Mouse (Mus musculus): ENCODE data around the gene Gm11992. TPM values are rescaled to one million over a fixed set of nuclear protein-coding genes. Genes with fewer than 3 reads are reported as not detected.

The Gm11992 gene
- polyA plus RNA-seq, 1 experiment, result 22.0 TPM

DNA sequence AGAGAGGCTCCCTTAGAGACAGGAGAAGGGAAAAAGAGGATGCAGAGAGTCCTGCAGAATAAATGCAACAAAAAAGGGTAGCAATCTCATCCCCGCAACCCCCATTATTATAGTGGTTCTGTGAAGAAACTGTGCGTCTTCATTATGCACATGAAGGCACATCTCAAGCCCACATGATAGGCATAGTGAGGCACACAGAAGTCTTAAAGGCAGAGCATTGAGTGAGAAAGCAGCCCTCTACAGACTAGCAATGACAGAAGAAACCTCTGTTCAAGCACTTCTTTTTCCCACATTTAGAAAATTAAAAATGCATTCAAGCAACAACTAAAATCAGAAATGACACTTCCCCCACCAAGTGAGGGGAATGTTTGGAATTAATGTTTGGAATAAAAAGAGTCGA is 28.1 kb downstream of the Gm11992 start:
- WGBS, result 94% methylated on average over 3 of the region's 3 CpGs
- Histone ChIP-seq H3K36me3 (ENCODE audit: control insufficient read depth, insufficient read depth, low read length) (no peaks in the 10 kb centered on the region), H3K27ac (ENCODE audit: insufficient read depth, low read depth, low read length) (no peak overlapping the region), H3K27me3 (replicated peaks; ENCODE audit: control insufficient read depth, insufficient read depth, low read length) (no peaks in the 10 kb centered on the region), H3K4me1 (ENCODE audit: control insufficient read depth, insufficient read depth, low read length) (no peaks in the 10 kb centered on the region), H3K4me3 (ENCODE audit: insufficient read depth, low read depth, low read length) (no peak overlapping the region)
- TF ChIP-seq CTCF (conservative IDR thresholded peaks at IDR 0.05; ENCODE audit: insufficient read depth, insufficient read length, low read depth, low read length) (no peak), POLR2A (IDR thresholded peaks at IDR 0.05; ENCODE audit: low read depth, low read length) (no peak)
- DNase-seq, result no peak

DNA sequence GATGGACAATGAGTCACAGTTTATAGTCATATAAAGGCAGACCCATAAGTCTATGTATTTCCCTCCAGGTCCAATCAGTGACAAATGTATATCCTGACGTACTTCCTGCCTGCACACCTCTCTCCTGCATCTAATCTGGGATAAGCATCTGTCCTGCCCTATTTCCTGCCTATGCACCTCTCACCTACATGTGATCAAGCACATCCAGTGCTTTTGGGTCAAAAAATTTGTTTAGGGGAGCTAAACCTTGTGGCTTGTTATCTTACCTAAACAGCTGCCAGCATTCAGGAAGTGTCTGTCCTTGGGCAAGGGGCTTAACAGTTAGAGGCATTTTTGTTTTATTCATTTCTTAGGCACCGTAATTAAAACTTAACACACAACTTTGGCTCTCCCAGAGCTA is 64.8 kb downstream of the Gm11992 start:
- no peak overlapping the region for H3K27ac ChIP-seq (ENCODE audit: insufficient read depth, low read depth, low read length)
- no peaks in the 10 kb centered on the region for H3K36me3 ChIP-seq (ENCODE audit: control insufficient read depth, insufficient read depth, low read length)
- H3K4me3 ChIP-seq (ENCODE audit: insufficient read depth, low read depth, low read length), result no peak overlapping the region
- no peaks in the 10 kb centered on the region for H3K4me1 ChIP-seq (ENCODE audit: control insufficient read depth, insufficient read depth, low read length)
- 85% methylated on average over 2 of the region's 2 CpGs for WGBS
- no peak for TF ChIP-seq CTCF (conservative IDR thresholded peaks at IDR 0.05; ENCODE audit: insufficient read depth, insufficient read length, low read depth, low read length)
- no peak for TF ChIP-seq POLR2A (IDR thresholded peaks at IDR 0.05; ENCODE audit: low read depth, low read length)
- DNase-seq, result no peak
- no peaks in the 10 kb centered on the region; the same call in 1 of the 2 replicates for H3K27me3 ChIP-seq (replicated peaks; ENCODE audit: control insufficient read depth, insufficient read depth, low read length)

DNA sequence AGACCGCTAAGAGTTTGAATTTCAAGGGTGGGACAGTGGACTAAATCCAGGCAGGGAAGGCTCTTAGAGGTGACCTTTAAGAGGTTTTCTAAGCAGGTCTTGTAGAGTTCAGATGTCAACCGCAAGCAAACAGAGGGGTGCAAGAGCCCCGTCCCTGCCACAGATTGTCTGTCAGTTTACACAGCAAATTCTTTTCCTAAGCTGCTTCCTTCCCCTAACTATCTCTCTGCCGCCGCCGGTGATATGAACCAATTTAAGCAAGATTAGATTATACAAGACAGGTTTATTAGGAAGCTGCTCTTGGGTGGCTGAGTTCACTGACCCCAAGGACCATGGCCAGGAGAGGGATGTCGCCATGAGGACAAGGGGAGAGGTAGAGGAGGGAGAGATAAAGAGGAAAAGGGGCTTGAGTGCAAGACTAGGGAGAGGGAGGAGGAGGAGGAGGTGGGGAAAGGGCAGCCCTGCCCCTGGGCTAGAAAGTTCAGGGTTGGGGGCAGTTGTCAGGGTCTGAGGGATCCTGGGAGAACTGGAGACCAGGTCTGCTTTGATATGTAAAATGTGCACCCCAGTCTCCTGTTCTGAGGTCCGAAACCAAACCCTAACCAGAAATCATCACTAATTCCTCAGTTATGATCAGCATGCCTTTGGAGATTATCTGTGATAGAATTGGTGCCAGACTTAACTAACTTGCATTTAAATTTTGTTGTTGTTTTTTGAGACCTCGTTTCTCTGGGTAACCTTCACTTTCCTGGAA is 67.2 kb downstream of the Gm11992 start:
- Histone ChIP-seq H3K4me1 (ENCODE audit: control insufficient read depth, insufficient read depth, low read length) (peaks cover 3% of the 10 kb centered on the region; the same call in 1 of the 2 replicates), H3K36me3 (ENCODE audit: control insufficient read depth, insufficient read depth, low read length) (no peaks in the 10 kb centered on the region), H3K27ac (ENCODE audit: insufficient read depth, low read depth, low read length) (no peak overlapping the region), H3K4me3 (ENCODE audit: insufficient read depth, low read depth, low read length) (no peak overlapping the region), H3K27me3 (replicated peaks; ENCODE audit: control insufficient read depth, insufficient read depth, low read length) (no peaks in the 10 kb centered on the region)
- no peak for DNase-seq
- TF ChIP-seq CTCF (conservative IDR thresholded peaks at IDR 0.05; ENCODE audit: insufficient read depth, insufficient read length, low read depth, low read length), result no peak
- TF ChIP-seq POLR2A (IDR thresholded peaks at IDR 0.05; ENCODE audit: low read depth, low read length), result no peak
- 48% methylated on average over 9 of the region's 9 CpGs for WGBS

DNA sequence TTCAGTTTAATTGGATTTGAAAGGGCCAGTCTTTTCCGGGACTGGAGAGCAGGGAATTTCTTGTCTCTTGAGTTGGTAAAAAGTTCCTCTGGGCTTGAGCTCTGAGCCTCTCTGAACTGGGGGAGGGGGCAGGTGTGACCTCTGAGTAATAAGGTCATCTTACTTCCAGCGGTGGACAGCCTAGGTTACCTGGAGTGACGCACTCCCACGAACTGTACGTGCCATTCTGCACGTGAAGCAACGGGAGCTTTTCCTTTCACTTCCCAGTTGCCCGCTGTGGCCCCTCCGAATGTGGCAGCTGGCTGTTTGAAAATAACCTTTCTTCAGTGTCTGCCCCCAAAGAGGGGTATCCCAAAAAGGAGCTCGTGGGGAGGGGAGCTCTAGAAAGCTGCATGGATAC is 67.7 kb downstream of the Gm11992 start:
- H3K4me1 ChIP-seq (ENCODE audit: control insufficient read depth, insufficient read depth, low read length), result peaks cover 3% of the 10 kb centered on the region; the same call in 1 of the 2 replicates
- no peak overlapping the region for H3K4me3 ChIP-seq (ENCODE audit: insufficient read depth, low read depth, low read length)
- TF ChIP-seq CTCF (conservative IDR thresholded peaks at IDR 0.05; ENCODE audit: insufficient read depth, insufficient read length, low read depth, low read length) (no peak), POLR2A (IDR thresholded peaks at IDR 0.05; ENCODE audit: low read depth, low read length) (no peak)
- WGBS, result 11% methylated on average over 10 of the region's 10 CpGs
- H3K27me3 ChIP-seq (replicated peaks; ENCODE audit: control insufficient read depth, insufficient read depth, low read length), result no peaks in the 10 kb centered on the region
- H3K27ac ChIP-seq (ENCODE audit: insufficient read depth, low read depth, low read length), result no peak overlapping the region
- peak; percentile 22 for DNase-seq
- no peaks in the 10 kb centered on the region for H3K36me3 ChIP-seq (ENCODE audit: control insufficient read depth, insufficient read depth, low read length)

DNA sequence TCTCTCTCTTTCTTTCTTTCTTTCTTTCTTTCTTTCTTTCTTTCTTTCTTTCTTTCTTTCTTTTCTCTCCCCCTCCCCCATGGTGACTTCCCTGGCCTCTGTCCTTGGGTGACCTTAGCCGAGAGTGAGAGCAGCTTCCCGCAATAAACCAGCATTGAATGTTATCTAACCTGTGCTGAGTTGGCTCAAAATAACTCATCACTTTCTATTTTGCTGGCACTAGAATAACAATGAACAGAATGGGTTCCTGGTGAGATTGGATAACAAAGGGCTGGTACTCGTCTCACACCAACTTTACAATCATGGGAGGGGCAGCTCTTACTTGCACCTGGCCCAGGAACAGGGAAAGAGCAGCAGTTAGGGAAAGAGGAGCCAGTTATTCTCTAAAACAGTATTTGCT is 68.5 kb downstream of the Gm11992 start:
- H3K27ac ChIP-seq (ENCODE audit: insufficient read depth, low read depth, low read length), result no peak overlapping the region
- H3K4me1 ChIP-seq (ENCODE audit: control insufficient read depth, insufficient read depth, low read length), result peaks cover 3% of the 10 kb centered on the region; the same call in 1 of the 2 replicates
- WGBS, result 24% methylated on average over 3 of the region's 3 CpGs
- no peak for DNase-seq
- H3K27me3 ChIP-seq (replicated peaks; ENCODE audit: control insufficient read depth, insufficient read depth, low read length), result no peaks in the 10 kb centered on the region
- no peak overlapping the region for H3K4me3 ChIP-seq (ENCODE audit: insufficient read depth, low read depth, low read length)
- H3K36me3 ChIP-seq (ENCODE audit: control insufficient read depth, insufficient read depth, low read length), result no peaks in the 10 kb centered on the region
- no peak for TF ChIP-seq CTCF (conservative IDR thresholded peaks at IDR 0.05; ENCODE audit: insufficient read depth, insufficient read length, low read depth, low read length)

DNA sequence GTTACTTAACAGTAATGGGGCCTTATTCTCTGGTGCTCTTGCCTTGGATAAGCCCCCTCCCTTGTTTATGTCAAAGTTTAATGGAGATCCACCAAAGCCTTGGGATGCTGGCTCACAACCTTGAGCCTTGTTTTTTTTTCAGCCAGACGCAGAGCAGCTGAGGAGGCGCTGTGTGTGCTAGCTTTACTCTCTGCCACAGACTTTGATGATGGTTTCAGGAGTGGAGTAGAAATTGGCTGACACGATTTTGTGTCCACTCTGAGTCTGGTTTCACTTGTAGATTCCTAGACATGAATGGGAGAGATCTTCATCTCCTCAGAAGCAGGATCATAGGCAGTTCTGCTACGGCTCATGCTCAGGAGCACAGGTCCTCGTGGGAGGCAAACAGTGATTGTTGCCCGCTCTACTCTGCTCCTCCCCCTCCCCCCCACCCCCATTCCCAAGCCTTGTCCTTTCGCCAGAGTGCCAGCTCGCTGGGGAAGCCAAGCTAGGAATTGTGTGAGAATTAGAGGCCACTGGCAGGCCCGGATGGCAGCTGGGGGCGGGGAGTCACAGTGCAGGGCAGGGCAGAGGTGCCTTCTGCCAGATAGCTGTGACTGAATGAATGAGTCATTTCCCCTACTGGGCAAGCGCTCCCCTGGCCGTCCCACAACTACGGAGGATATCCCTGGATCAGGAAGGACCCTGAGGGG is 69.1 kb downstream of the Gm11992 start:
- Histone ChIP-seq H3K27ac (ENCODE audit: insufficient read depth, low read depth, low read length) (no peak overlapping the region; the same call in 1 of the 2 replicates), H3K27me3 (replicated peaks; ENCODE audit: control insufficient read depth, insufficient read depth, low read length) (no peaks in the 10 kb centered on the region), H3K4me1 (ENCODE audit: control insufficient read depth, insufficient read depth, low read length) (peaks cover 3% of the 10 kb centered on the region; the same call in 1 of the 2 replicates), H3K4me3 (ENCODE audit: insufficient read depth, low read depth, low read length) (peak overlapping the region; percentile 63), H3K36me3 (ENCODE audit: control insufficient read depth, insufficient read depth, low read length) (no peaks in the 10 kb centered on the region)
- 9% methylated on average over 13 of the region's 13 CpGs for WGBS
- DNase-seq, result peak; percentile 87
- TF ChIP-seq POLR2A (IDR thresholded peaks at IDR 0.05; ENCODE audit: low read depth, low read length) (no peak), CTCF (conservative IDR thresholded peaks at IDR 0.05; ENCODE audit: insufficient read depth, insufficient read length, low read depth, low read length) (no peak)

DNA sequence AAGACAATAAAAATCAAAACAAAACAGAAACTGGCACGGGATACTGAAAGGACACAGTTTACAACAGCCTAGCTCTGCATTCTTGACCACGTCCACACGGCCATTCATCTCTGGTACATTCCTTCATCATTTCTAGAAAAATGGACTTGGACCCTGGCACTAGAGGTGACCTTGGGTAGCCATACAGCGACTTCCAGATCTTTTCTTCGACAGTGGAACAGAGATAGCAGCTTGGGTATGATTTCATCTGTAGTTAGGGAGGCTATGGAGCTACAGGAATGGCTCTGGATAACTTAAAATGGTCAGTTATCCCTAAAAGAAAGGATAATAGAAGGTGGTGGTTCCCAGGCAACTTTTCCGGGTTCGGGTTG is 69.6 kb downstream of the Gm11992 start, which contains the start of gene Upp1:
TSS of gene Upp1 (plus strand) at position 54 of the 371 bp plus-strand sequence.
- Histone ChIP-seq H3K36me3 (ENCODE audit: control insufficient read depth, insufficient read depth, low read length) (no peaks in the 10 kb centered on the region), H3K4me3 (ENCODE audit: insufficient read depth, low read depth, low read length) (peak within 1 kb of the TSS; percentile 63), H3K27ac (ENCODE audit: insufficient read depth, low read depth, low read length) (peak within 1 kb of the TSS; percentile 45), H3K27me3 (replicated peaks; ENCODE audit: control insufficient read depth, insufficient read depth, low read length) (no peaks in the 10 kb centered on the region), H3K4me1 (ENCODE audit: control insufficient read depth, insufficient read depth, low read length) (peaks cover 3% of the 10 kb centered on the region; the same call in 1 of the 2 replicates)
- under 1% methylated on average over 7 of the region's 7 CpGs for WGBS
- no peak for DNase-seq
- TF ChIP-seq POLR2A (IDR thresholded peaks at IDR 0.05; ENCODE audit: low read depth, low read length), result no peak
- no peak for TF ChIP-seq CTCF (conservative IDR thresholded peaks at IDR 0.05; ENCODE audit: insufficient read depth, insufficient read length, low read depth, low read length)

All from kidney, adult 2 months (tissue).